Mouse (Mus musculus) embryonic fibroblast, embryonic 13.5 days (primary cell): ENCODE measurements around the gene Unc13c. TPM values are rescaled to one million over a fixed set of nuclear protein-coding genes. Genes with fewer than 3 reads are reported as not detected.

Experiments
- H3K27ac ChIP-seq: 2 replicates; pipeline ENCODE4 v1.5.1; 2012; ENCODE audit warnings: low read length, control low read depth, inconsistent platforms; ENCODE audit not compliant: insufficient read depth
- H3K4me1 ChIP-seq: 2 replicates; pipeline ENCODE4 v1.6.1; 2011; ENCODE audit warnings: low read length; ENCODE audit not compliant: control insufficient read depth, insufficient read depth
- H3K4me3 ChIP-seq: 2 replicates; pipeline ENCODE4 v1.5.1; 2011; ENCODE audit warnings: mild to moderate bottlenecking, control low read depth, low read length; ENCODE audit not compliant: insufficient read depth
- CTCF ChIP-seq: IDR thresholded peaks from 2 replicates; pipeline ENCODE4 v1.5.1; 2011; ENCODE audit warnings: mild to moderate bottlenecking, control low read depth, low read length, moderate library complexity, borderline replicate concordance; ENCODE audit not compliant: insufficient read depth
- POLR2A ChIP-seq: IDR thresholded peaks from 2 replicates; pipeline ENCODE4 v1.6.1; 2011; ENCODE audit warnings: low read depth, mild to moderate bottlenecking, control low read depth, low read length, moderate library complexity
- polyA plus RNA-seq: library from polyadenylated mRNA; stranded (reverse); fragments of >200 nt; gene quantifications from 2 replicates; pipeline ENCODE4 v1.2.4, GENCODE M21; 2011; ENCODE audit warnings: low read depth; ENCODE audit not compliant: missing spikeins, insufficient read length

The Unc13c gene
- polyA plus RNA-seq, 1 experiment: 1.3 TPM

- Histone ChIP-seq H3K4me3 (no peak overlapping the region), H3K27ac (no peak overlapping the region), H3K4me1 (no peaks in the 10 kb centered on the region)
- TF ChIP-seq POLR2A (no peak), CTCF (no peak)
These were observed 85.6 kb downstream of the Unc13c start for GRCm38 (mm10) chr9:73883143-73883542.

- Histone ChIP-seq H3K4me1 (no peaks in the 10 kb centered on the region), H3K27ac (no peak overlapping the region), H3K4me3 (no peak overlapping the region)
- no peak for TF ChIP-seq CTCF
- no peak for TF ChIP-seq POLR2A
These were observed 86.3 kb downstream of the Unc13c start for GRCm38 (mm10) chr9:73882393-73882919.

GRCm38 (mm10) chr9:73867410-73868067, 101.2 kb downstream of the Unc13c start:
- Histone ChIP-seq H3K4me3 (no peak overlapping the region), H3K27ac (no peak overlapping the region), H3K4me1 (no peaks in the 10 kb centered on the region; the same call in 1 of the 2 replicates)
- TF ChIP-seq POLR2A: no peak
- TF ChIP-seq CTCF: no peak

- no peak for TF ChIP-seq POLR2A
- TF ChIP-seq CTCF: no peak
- no peak overlapping the region for H3K27ac ChIP-seq
- H3K4me1 ChIP-seq: no peaks in the 10 kb centered on the region; the same call in 1 of the 2 replicates
These were observed 102.1 kb downstream of the Unc13c start for GRCm38 (mm10) chr9:73866666-73867065.

GRCm38 (mm10) chr9:73859469-73859868, 109.3 kb downstream of the Unc13c start:
- Histone ChIP-seq H3K27ac (no peak overlapping the region), H3K4me1 (no peaks in the 10 kb centered on the region), H3K4me3 (no peak overlapping the region)
- TF ChIP-seq CTCF (no peak), POLR2A (no peak)

More at GRCm38 (mm10) chr9:73866666-73867065, 102.1 kb downstream of the Unc13c start:
- no peak overlapping the region for H3K4me3 ChIP-seq

- Histone ChIP-seq H3K4me1 (no peaks in the 10 kb centered on the region), H3K4me3 (no peak overlapping the region), H3K27ac (no peak overlapping the region)
- no peak for TF ChIP-seq CTCF
- TF ChIP-seq POLR2A: no peak
These were observed 114.5 kb downstream of the Unc13c start for GRCm38 (mm10) chr9:73854281-73854680.

- Histone ChIP-seq H3K4me1 (peaks cover 10% of the 10 kb centered on the region), H3K27ac (peak overlapping the region; percentile 92), H3K4me3 (no peak overlapping the region)
- TF ChIP-seq POLR2A: no peak
- TF ChIP-seq CTCF: no peak
These were observed 162.1 kb downstream of the Unc13c start for GRCm38 (mm10) chr9:73806681-73807080.

- Histone ChIP-seq H3K27ac (no peak overlapping the region), H3K4me1 (no peaks in the 10 kb centered on the region), H3K4me3 (no peak overlapping the region)
- no peak for TF ChIP-seq CTCF
- no peak for TF ChIP-seq POLR2A
These were observed 194.2 kb downstream of the Unc13c start for GRCm38 (mm10) chr9:73774616-73775015.

GRCm38 (mm10) chr9:73755185-73755584, 213.6 kb downstream of the Unc13c start:
- H3K4me3 ChIP-seq: no peak overlapping the region

GRCm38 (mm10) chr9:73753480-73753879, 215.3 kb downstream of the Unc13c start:
- H3K4me1 ChIP-seq: no peaks in the 10 kb centered on the region
- TF ChIP-seq CTCF: no peak
- TF ChIP-seq POLR2A: no peak
- H3K27ac ChIP-seq: peak overlapping the region; percentile 16; the same call in 1 of the 2 replicates
- no peak overlapping the region for H3K4me3 ChIP-seq

More at GRCm38 (mm10) chr9:73755185-73755584, 213.6 kb downstream of the Unc13c start:
- no peaks in the 10 kb centered on the region for H3K4me1 ChIP-seq
- no peak overlapping the region for H3K27ac ChIP-seq
- TF ChIP-seq CTCF (no peak), POLR2A (no peak)

GRCm38 (mm10) chr9:73751344-73751743, 217.4 kb downstream of the Unc13c start:
- Histone ChIP-seq H3K4me3 (no peak overlapping the region), H3K27ac (no peak overlapping the region), H3K4me1 (no peaks in the 10 kb centered on the region)
- TF ChIP-seq CTCF (no peak), POLR2A (no peak)
